Mouse (Mus musculus) stomach, postnatal 0 days (tissue): ENCODE data around the gene Gipc2.

Experiments
- CTCF ChIP-seq: IDR thresholded peaks from 2 replicates; pipeline ENCODE4 v1.5.1; 2016; ENCODE audit warnings: antibody characterized with exemption, low read depth, mild to moderate bottlenecking, moderate library complexity
- EP300 ChIP-seq: optimal IDR thresholded peaks from 2 replicates; pipeline ENCODE3; 2016; ENCODE audit warnings: antibody characterized with exemption

DNA sequence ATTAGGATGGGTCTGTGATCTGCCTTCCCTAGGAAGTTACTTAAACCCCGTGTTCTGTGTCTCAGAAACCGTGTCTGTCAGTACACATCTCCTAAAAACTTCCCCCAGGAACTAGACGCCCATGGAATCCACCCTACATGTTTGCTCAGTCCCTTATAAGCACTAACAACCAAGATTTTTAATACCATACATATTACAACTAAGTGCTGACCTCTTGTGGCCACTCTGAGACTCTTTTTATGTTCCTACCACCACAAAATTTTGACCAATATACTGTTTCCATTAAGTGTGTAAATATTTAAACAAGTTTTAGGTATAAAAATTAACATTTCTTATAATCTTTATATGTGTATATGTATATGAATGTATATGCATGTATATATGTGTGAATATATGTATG lies 71.0 kb downstream of the Gipc2 start:
- peak; percentile 76 for TF ChIP-seq CTCF
- no peak for TF ChIP-seq EP300
